Comparison of ENCODE assay signal across 8 mouse cellular contexts in genomic region chr7:136060339-136061073, GRCm38 (mm10).
DNase-seq lines count a peak whose midpoint lies in the region; ATAC-seq and TF ChIP-seq lines count a peak whose summit lies in the region.

No protein-coding gene starts in this region.

- DNase-seq in Muller cell, postnatal 12 days (ENCODE audit: inconsistent ontology term): peak; percentile 54
- DNase-seq in cerebellum, postnatal 4 days (ENCODE audit: low spot score in 2 of 2): peak; percentile 53 to 63
- peak; percentile 43 for DNase-seq in gastrocnemius, postnatal 10 days
- DNase-seq in left cerebral cortex, adult 11 months (ENCODE audit: low spot score): peak; percentile 55
- DNase-seq in lung, postnatal 0 days (ENCODE audit: low spot score): peak; percentile 28
- DNase-seq in retina, embryonic 14.5 days (ENCODE audit: low spot score): peak; percentile 70
- no peak for DNase-seq in spleen, adult 18-20 months

- no peak for TF ChIP-seq EP300 in lung, postnatal 0 days (IDR thresholded peaks at IDR 0.05)

- peak overlapping the region; percentile 35 for H3K4me3 ChIP-seq in hindbrain, embryonic 16.5 days (ENCODE audit: low read length)
- peak overlapping the region; percentile 12; the same call in 1 of the 2 replicates for H3K4me3 ChIP-seq in lung, postnatal 0 days (ENCODE audit: low read depth, low read length)

- no peaks in the 10 kb centered on the region for H3K36me3 ChIP-seq in hindbrain, embryonic 16.5 days (ENCODE audit: control insufficient read depth, insufficient read depth, low read length)
- no peaks in the 10 kb centered on the region for H3K36me3 ChIP-seq in lung, postnatal 0 days (ENCODE audit: insufficient read depth, low read length)

- peak overlapping the region; percentile 81 for H3K27ac ChIP-seq in hindbrain, embryonic 16.5 days (ENCODE audit: low read depth, low read length)
- H3K27ac ChIP-seq in lung, postnatal 0 days (ENCODE audit: low read length): peak overlapping the region; percentile 35; the same call in 1 of the 2 replicates

- peak overlapping the region; percentile 62 for H3K4me2 ChIP-seq in hindbrain, embryonic 16.5 days (ENCODE audit: low read length)
- peak overlapping the region; percentile 57 for H3K4me2 ChIP-seq in lung, postnatal 0 days (replicated peaks; ENCODE audit: low read depth, low read length)

- 5% methylated on average over 29 of the region's 29 CpGs for WGBS in hindbrain, embryonic 16.5 days
- WGBS in lung, postnatal 0 days: 9% methylated on average over 29 of the region's 29 CpGs

- TF ChIP-seq CTCF in lung, postnatal 0 days (IDR thresholded peaks at IDR 0.05): peak; percentile 54

- peak overlapping the region; percentile 62 for H3K9ac ChIP-seq in hindbrain, embryonic 16.5 days (ENCODE audit: low read depth, low read length)
- H3K9ac ChIP-seq in lung, postnatal 0 days (replicated peaks; ENCODE audit: low read depth): no peak overlapping the region

- peak; percentile 81; the same call in 1 of the 2 replicates for ATAC-seq in hindbrain, embryonic 16.5 days
- ATAC-seq in lung, postnatal 0 days: peak; percentile 30

- H3K4me1 ChIP-seq in hindbrain, embryonic 16.5 days (ENCODE audit: control insufficient read depth, insufficient read depth, low read depth, low read length): peaks cover 12% of the 10 kb centered on the region
- no peaks in the 10 kb centered on the region for H3K4me1 ChIP-seq in lung, postnatal 0 days (ENCODE audit: insufficient read depth, low read depth, low read length)

- no peaks in the 10 kb centered on the region for H3K9me3 ChIP-seq in hindbrain, embryonic 16.5 days (ENCODE audit: control insufficient read depth, low read length)
- H3K9me3 ChIP-seq in lung, postnatal 0 days (ENCODE audit: low read length): no peaks in the 10 kb centered on the region

- H3K27me3 ChIP-seq in hindbrain, embryonic 16.5 days (replicated peaks; ENCODE audit: control insufficient read depth, insufficient read depth, low read length): no peaks in the 10 kb centered on the region
- H3K27me3 ChIP-seq in lung, postnatal 0 days (replicated peaks; ENCODE audit: insufficient read depth, low read length): no peaks in the 10 kb centered on the region

Comparison
In these comparisons a context has a peak if more than half of its experiments do, and no peak if none do; other contexts are left out.
1. DNase-seq: peak in Muller cell, postnatal 12 days (single experiment), cerebellum, postnatal 4 days (2 of 2), gastrocnemius, postnatal 10 days (single experiment), left cerebral cortex, adult 11 months (single experiment), lung, postnatal 0 days (single experiment) and retina, embryonic 14.5 days (single experiment); none in spleen, adult 18-20 months (0 of 2).